Mouse (Mus musculus): Measurements from ENCODE around the gene Atp1a4. TPM values are rescaled to one million over a fixed set of nuclear protein-coding genes. Genes with fewer than 3 reads are reported as not detected.
A peak's percentile ranks its signal among the peaks of the same experiment; 100 is the strongest.

The Atp1a4 gene
- total RNA-seq, 2 experiments from 2014 or later = 0.66 to 0.96 TPM

GRCm38 (mm10) chr1:172228209-172228608 lies 30.0 kb downstream of the Atp1a4 start:
- intact Hi-C loops (cut with DNase I; ENCODE audit: low total_unique reads) = no loop called here
- no peak for DNase-seq

- DNase-seq = peak; percentile 61
- intact Hi-C loops (cut with DNase I; ENCODE audit: low total_unique reads) = no loop called here
These were observed 36.7 kb downstream of the Atp1a4 start for GRCm38 (mm10) chr1:172221297-172222063.

- intact Hi-C loops (cut with DNase I; ENCODE audit: low total_unique reads) = no loop called here
- peak; percentile 82 for DNase-seq
These were observed 37.8 kb downstream of the Atp1a4 start for GRCm38 (mm10) chr1:172220414-172220813.

GRCm38 (mm10) chr1:172219451-172220406 lies 38.5 kb downstream of the Atp1a4 start, which contains the start of gene Casq1:
Casq1 (minus strand) TSS chr1:172219868.
- intact Hi-C loops (cut with DNase I; ENCODE audit: low total_unique reads) = no loop called here

GRCm38 (mm10) chr1:172218164-172218910 lies 39.9 kb downstream of the Atp1a4 start:
- peak; percentile 28 for DNase-seq
- intact Hi-C loops (cut with DNase I; ENCODE audit: low total_unique reads) = no loop called here

More at GRCm38 (mm10) chr1:172219451-172220406, 38.5 kb downstream of the Atp1a4 start, which contains the start of gene Casq1:
- peak; percentile 69 for DNase-seq

- DNase-seq = peak; percentile 95
- intact Hi-C loops (cut with DNase I; ENCODE audit: low total_unique reads) = no loop called here
These were observed 41.1 kb downstream of the Atp1a4 start for GRCm38 (mm10) chr1:172217148-172217547.

- peak; percentile 71 for DNase-seq
These were observed 43.5 kb downstream of the Atp1a4 start for GRCm38 (mm10) chr1:172214748-172215147.

GRCm38 (mm10) chr1:172213771-172214170 lies 44.4 kb downstream of the Atp1a4 start:
- intact Hi-C loops (cut with DNase I; ENCODE audit: low total_unique reads) = loop anchor here (5.0 kb wide), 1 partner anchor 34 kb away; no protein-coding TSS in a partner anchor
- DNase-seq = peak; percentile 22

More at GRCm38 (mm10) chr1:172214748-172215147, 43.5 kb downstream of the Atp1a4 start:
- intact Hi-C loops (cut with DNase I; ENCODE audit: low total_unique reads) = loop anchor here (5.0 kb wide), 1 partner anchor 33 kb away; no protein-coding TSS in a partner anchor

- intact Hi-C loops (cut with DNase I; ENCODE audit: low total_unique reads) = loop anchor here (5.0 kb wide), 1 partner anchor 35 kb away; no protein-coding TSS in a partner anchor
These were observed 45.4 kb downstream of the Atp1a4 start for GRCm38 (mm10) chr1:172212776-172213175.

GRCm38 (mm10) chr1:172207111-172207584 lies 51.1 kb downstream of the Atp1a4 start:
- peak; percentile 22 for DNase-seq
- intact Hi-C loops (cut with DNase I; ENCODE audit: low total_unique reads) = no loop called here

More at GRCm38 (mm10) chr1:172212776-172213175, 45.4 kb downstream of the Atp1a4 start:
- no peak for DNase-seq

GRCm38 (mm10) chr1:172206141-172206917 lies 51.9 kb downstream of the Atp1a4 start, which contains the start of gene Pea15a:
Pea15a (minus strand) TSS chr1:172206804.
- intact Hi-C loops (cut with DNase I; ENCODE audit: low total_unique reads) = no loop called here
- peak; percentile 88 for DNase-seq

- intact Hi-C loops (cut with DNase I; ENCODE audit: low total_unique reads) = no loop called here
- no peak for DNase-seq
These were observed 52.5 kb downstream of the Atp1a4 start for GRCm38 (mm10) chr1:172205741-172206087.

GRCm38 (mm10) chr1:172204814-172205740 lies 53.1 kb downstream of the Atp1a4 start:
- intact Hi-C loops (cut with DNase I; ENCODE audit: low total_unique reads) = no loop called here

GRCm38 (mm10) chr1:172204033-172204813 lies 54.0 kb downstream of the Atp1a4 start:
- peak; percentile 15 for DNase-seq
- intact Hi-C loops (cut with DNase I; ENCODE audit: low total_unique reads) = no loop called here

More at GRCm38 (mm10) chr1:172204814-172205740, 53.1 kb downstream of the Atp1a4 start:
- DNase-seq = no peak

GRCm38 (mm10) chr1:172203566-172203965 lies 54.6 kb downstream of the Atp1a4 start:
- intact Hi-C loops (cut with DNase I; ENCODE audit: low total_unique reads) = no loop called here
- peak; percentile 29 for DNase-seq

- intact Hi-C loops (cut with DNase I; ENCODE audit: low total_unique reads) = no loop called here
- no peak for DNase-seq
These were observed 55.2 kb downstream of the Atp1a4 start for GRCm38 (mm10) chr1:172202894-172203522.

All from gastrocnemius, postnatal 14 days (tissue).